Mouse (Mus musculus) embryonic facial prominence, embryonic 15.5 days (tissue): ENCODE measurements around the gene Fli1. TPM values are rescaled to one million over a fixed set of nuclear protein-coding genes. Genes with fewer than 3 reads are reported as not detected.

ENCODE experiments used
- ATAC-seq: fragments of 200-750 bp; cut with Nextera tagmentation; 2 replicates; pipeline ENCODE4 v1.8.0; 2017; ENCODE audit warnings: low read depth, moderate TSS enrichment; ENCODE audit not compliant: insufficient number of reproducible peaks, low FRiP score, low TSS enrichment
- H3K27ac ChIP-seq: fragments of 300-500 bp; sonication (generic); replicated peaks from 2 replicates; pipeline ENCODE4 v1.5.1; 2015; ENCODE audit warnings: mild to moderate bottlenecking, inconsistent platforms
- H3K27me3 ChIP-seq: fragments of 300-500 bp; sonication (generic); 2 replicates; pipeline ENCODE4 v1.6.1; 2015; ENCODE audit warnings: inconsistent platforms
- H3K36me3 ChIP-seq: fragments of 300-500 bp; sonication (generic); 2 replicates; pipeline ENCODE4 v1.6.1; 2015; ENCODE audit warnings: mild to moderate bottlenecking, inconsistent platforms
- H3K4me1 ChIP-seq: fragments of 300-500 bp; sonication (generic); 2 replicates; pipeline ENCODE4 v1.6.1; 2015; ENCODE audit warnings: inconsistent platforms
- H3K4me2 ChIP-seq: fragments of 300-500 bp; sonication (generic); replicated peaks from 2 replicates; pipeline ENCODE4 v1.6.1; 2015; ENCODE audit warnings: mild to moderate bottlenecking, inconsistent platforms
- H3K4me3 ChIP-seq: fragments of 300-500 bp; sonication (generic); replicated peaks from 2 replicates; pipeline ENCODE4 v1.5.1; 2015; ENCODE audit warnings: mild to moderate bottlenecking, inconsistent platforms
- H3K9ac ChIP-seq: fragments of 300-500 bp; sonication (generic); 2 replicates; pipeline ENCODE4 v1.6.1; 2015; ENCODE audit warnings: inconsistent platforms
- H3K9me3 ChIP-seq: fragments of 300-500 bp; sonication (generic); replicated peaks from 2 replicates; pipeline ENCODE4 v1.6.1; 2016; ENCODE audit warnings: inconsistent platforms
- WGBS: fragments of 180-500 bp; shearing (Covaris S2); methylation state at CpG from one replicate; pipeline ENCODE4 v1.1.7; 2015; 5-methylcytosine and 5-hydroxymethylcytosine counted together
- polyA plus RNA-seq: library from polyadenylated mRNA; unstranded; fragments of >200 nt; fragmentation: Nextera tagmentation; extraction: Ambion mirVana; gene quantifications from 2 replicates; pipeline ENCODE4 v1.2.1, GENCODE M21; 2015

Fli1 gene
- polyA plus RNA-seq, 1 experiment from 2014 or later: 18.2 TPM

GRCm38 (mm10) chr9:32538124-32538523 lies 4.5 kb downstream of the Fli1 start:
- Histone ChIP-seq H3K27ac (no peak overlapping the region), H3K4me1 (peaks cover 23% of the 10 kb centered on the region), H3K27me3 (peaks cover 28% of the 10 kb centered on the region), H3K36me3 (no peaks in the 10 kb centered on the region), H3K9me3 (no peaks in the 10 kb centered on the region), H3K9ac (no peak overlapping the region), H3K4me3 (no peak overlapping the region), H3K4me2 (no peak overlapping the region)
- ATAC-seq: no peak
- WGBS: 77% methylated on average over 5 of the region's 5 CpGs

GRCm38 (mm10) chr9:32537706-32538105 lies 5.0 kb downstream of the Fli1 start:
- Histone ChIP-seq H3K4me3 (no peak overlapping the region), H3K9ac (no peak overlapping the region), H3K36me3 (no peaks in the 10 kb centered on the region), H3K4me2 (no peak overlapping the region), H3K4me1 (peaks cover 18% of the 10 kb centered on the region), H3K27ac (no peak overlapping the region), H3K9me3 (no peaks in the 10 kb centered on the region), H3K27me3 (peaks cover 23% of the 10 kb centered on the region)
- ATAC-seq: no peak
- 68% methylated on average over 6 of the region's 6 CpGs for WGBS

DNA sequence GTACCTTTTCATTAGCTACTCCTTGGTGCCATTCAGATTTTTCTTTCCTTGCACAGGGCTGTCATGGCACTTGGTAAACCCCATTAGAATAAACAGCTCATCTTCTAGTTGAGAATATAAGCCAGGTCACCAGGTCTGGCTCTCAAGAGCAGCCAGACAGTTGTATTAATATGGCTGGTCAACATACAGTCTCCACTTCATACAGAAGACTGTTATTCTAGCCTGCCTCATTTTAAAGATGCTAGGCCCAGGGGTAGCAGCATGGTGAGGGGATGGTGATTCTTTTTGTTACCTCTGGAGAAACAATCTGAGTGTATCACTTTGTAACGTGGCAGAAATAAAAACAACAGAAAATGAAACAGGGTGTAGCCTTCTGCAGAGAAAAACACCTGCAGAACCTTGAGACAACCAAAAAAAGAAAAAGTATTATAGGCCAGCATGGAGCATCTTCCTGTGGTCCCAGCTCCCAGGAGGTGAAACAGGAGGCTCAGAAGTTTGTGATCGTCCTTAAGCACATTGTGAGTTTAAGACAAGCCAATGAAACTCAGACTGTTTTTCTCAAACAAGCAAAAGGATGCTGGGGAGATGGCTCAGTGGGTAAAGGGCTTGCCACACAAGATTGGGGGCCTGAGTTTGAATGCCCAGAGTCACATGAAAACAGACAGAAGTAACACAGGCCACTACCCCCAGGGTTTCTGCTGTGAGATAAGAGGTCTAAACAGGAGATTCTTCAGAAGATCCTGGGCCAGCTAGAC lies 7.3 kb downstream of the Fli1 start:
- H3K27me3 ChIP-seq: peaks cover 11% of the 10 kb centered on the region; the same call in 1 of the 2 replicates
- H3K36me3 ChIP-seq: no peaks in the 10 kb centered on the region
- no peak overlapping the region for H3K4me2 ChIP-seq
- no peaks in the 10 kb centered on the region for H3K9me3 ChIP-seq
- H3K9ac ChIP-seq: no peak overlapping the region
- 64% methylated on average over 2 of the region's 2 CpGs for WGBS
- H3K27ac ChIP-seq: no peak overlapping the region
- no peak overlapping the region for H3K4me3 ChIP-seq
- no peak for ATAC-seq
- peaks cover 5% of the 10 kb centered on the region; the same call in 1 of the 2 replicates for H3K4me1 ChIP-seq

- Histone ChIP-seq H3K36me3 (no peaks in the 10 kb centered on the region), H3K27ac (no peak overlapping the region), H3K9ac (no peak overlapping the region), H3K27me3 (peaks cover 2% of the 10 kb centered on the region; the same call in 1 of the 2 replicates), H3K9me3 (no peaks in the 10 kb centered on the region), H3K4me1 (no peaks in the 10 kb centered on the region), H3K4me3 (no peak overlapping the region), H3K4me2 (no peak overlapping the region)
- WGBS: 77% methylated on average over 11 of the region's 11 CpGs
- ATAC-seq: no peak
Measured at GRCm38 (mm10) chr9:32534025-32534615, 8.5 kb downstream of the Fli1 start.

DNA sequence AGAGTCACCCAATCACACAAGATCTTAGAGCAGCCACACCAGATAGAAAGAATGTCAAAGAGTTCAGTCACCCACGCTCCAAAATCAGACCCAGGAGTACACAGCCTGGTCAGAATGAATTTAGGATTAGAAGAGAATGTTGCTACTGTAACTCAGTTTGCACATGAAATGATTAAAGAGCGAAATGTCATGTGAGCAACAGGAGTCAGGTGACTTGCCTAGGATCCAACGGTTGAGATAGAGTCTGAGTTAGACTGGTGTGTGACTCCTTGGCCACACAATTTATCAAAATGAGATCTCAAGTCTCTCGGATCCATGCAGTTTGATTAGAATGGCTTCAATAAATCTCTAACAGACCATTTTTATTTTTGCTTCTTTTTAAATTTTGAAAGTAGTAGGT lies 11.1 kb downstream of the Fli1 start:
- Histone ChIP-seq H3K36me3 (no peaks in the 10 kb centered on the region), H3K9ac (no peak overlapping the region), H3K27me3 (no peaks in the 10 kb centered on the region), H3K9me3 (no peaks in the 10 kb centered on the region), H3K4me3 (no peak overlapping the region), H3K4me1 (no peaks in the 10 kb centered on the region), H3K4me2 (no peak overlapping the region), H3K27ac (no peak overlapping the region)
- 83% methylated on average over 4 of the region's 4 CpGs for whole genome bisulfite sequencing
- ATAC-seq: no peak

DNA sequence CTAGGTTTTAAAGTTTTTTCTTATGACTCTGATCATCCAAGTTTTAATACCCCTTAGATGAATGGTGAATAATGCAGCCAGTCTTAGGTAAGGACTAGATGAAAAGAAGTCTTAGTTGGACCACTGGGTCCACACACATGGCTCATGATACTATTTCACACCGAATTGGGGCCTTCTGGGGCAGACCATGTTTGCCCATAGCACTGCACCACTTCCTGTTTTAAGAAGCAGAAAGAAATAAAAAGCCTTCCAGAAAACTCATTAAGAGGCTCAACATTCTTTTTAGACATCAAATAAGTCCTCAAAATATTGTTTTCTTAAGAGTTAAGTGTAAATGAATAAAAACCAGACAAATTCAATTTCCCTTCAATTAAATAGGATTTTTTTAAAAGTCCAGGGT lies 11.7 kb downstream of the Fli1 start:
- Histone ChIP-seq H3K4me2 (no peak overlapping the region), H3K9ac (no peak overlapping the region), H3K4me3 (no peak overlapping the region), H3K27me3 (no peaks in the 10 kb centered on the region), H3K36me3 (no peaks in the 10 kb centered on the region), H3K9me3 (no peaks in the 10 kb centered on the region), H3K27ac (no peak overlapping the region), H3K4me1 (no peaks in the 10 kb centered on the region)
- no peak for ATAC-seq
- 61% methylated on average over 1 of the region's 1 CpGs for WGBS

GRCm38 (mm10) chr9:32530188-32530587 lies 12.5 kb downstream of the Fli1 start:
- Histone ChIP-seq H3K9me3 (no peaks in the 10 kb centered on the region), H3K9ac (no peak overlapping the region), H3K4me1 (no peaks in the 10 kb centered on the region), H3K36me3 (no peaks in the 10 kb centered on the region), H3K27ac (no peak overlapping the region), H3K27me3 (no peaks in the 10 kb centered on the region), H3K4me3 (no peak overlapping the region), H3K4me2 (no peak overlapping the region)
- no peak for ATAC-seq
- WGBS: 73% methylated on average over 5 of the region's 5 CpGs

DNA sequence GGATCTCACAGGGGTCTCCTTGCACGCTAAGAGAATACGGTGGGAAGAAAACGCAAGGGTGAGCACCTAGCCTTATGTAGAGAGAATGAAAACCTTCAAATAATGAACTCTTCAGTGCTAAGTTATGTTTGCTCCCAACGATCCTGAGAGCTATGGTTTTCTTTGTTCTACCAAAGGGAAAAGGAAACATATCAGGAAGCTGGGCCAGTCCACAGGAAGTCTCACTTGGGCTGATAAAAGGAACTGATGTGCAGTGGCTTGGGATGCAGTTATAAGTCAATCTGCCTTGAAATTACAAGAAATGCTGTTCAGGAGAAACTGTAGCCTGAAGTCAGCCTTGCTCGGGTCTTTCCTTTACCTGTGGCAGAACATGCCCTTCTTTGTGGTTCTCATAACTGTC lies 13.1 kb downstream of the Fli1 start:
- Histone ChIP-seq H3K4me1 (no peaks in the 10 kb centered on the region), H3K27me3 (no peaks in the 10 kb centered on the region), H3K4me3 (no peak overlapping the region), H3K4me2 (no peak overlapping the region), H3K9ac (no peak overlapping the region), H3K9me3 (no peaks in the 10 kb centered on the region), H3K27ac (no peak overlapping the region), H3K36me3 (no peaks in the 10 kb centered on the region)
- no peak for ATAC-seq
- WGBS: 81% methylated on average over 5 of the region's 5 CpGs

- Histone ChIP-seq H3K27me3 (no peaks in the 10 kb centered on the region), H3K4me3 (no peak overlapping the region), H3K27ac (no peak overlapping the region), H3K4me2 (no peak overlapping the region), H3K9ac (no peak overlapping the region), H3K36me3 (no peaks in the 10 kb centered on the region), H3K4me1 (no peaks in the 10 kb centered on the region), H3K9me3 (no peaks in the 10 kb centered on the region)
- no peak for ATAC-seq
- 91% methylated on average over 7 of the region's 7 CpGs for WGBS
Measured at GRCm38 (mm10) chr9:32527329-32527728, 15.3 kb downstream of the Fli1 start.

DNA sequence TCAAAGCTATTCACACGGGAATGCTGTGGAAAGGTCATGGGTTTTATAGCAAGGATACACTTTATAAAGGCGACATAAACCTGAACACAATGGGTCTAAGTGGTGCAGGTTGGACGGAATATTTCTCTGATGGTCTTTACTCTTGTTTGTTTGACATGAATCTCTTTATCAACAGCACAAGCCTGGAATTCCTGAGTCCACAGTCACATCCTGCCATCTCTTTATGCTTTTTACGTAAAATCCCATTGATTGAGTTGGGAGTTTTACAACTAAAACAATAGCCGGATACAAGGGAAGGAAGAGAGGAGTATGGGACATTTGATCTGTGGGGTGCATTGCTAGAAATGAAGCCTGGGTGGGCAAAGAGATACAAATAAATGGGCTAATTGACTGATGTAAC lies 16.9 kb downstream of the Fli1 start:
- Histone ChIP-seq H3K27ac (no peak overlapping the region), H3K4me3 (no peak overlapping the region)
- WGBS: 80% methylated on average over 5 of the region's 5 CpGs

GRCm38 (mm10) chr9:32522536-32523245 lies 20.0 kb downstream of the Fli1 start:
- no peaks in the 10 kb centered on the region for H3K9me3 ChIP-seq
- 49% methylated on average over 2 of the region's 2 CpGs for WGBS
- peaks cover 15% of the 10 kb centered on the region for H3K4me1 ChIP-seq
- no peak overlapping the region for H3K4me2 ChIP-seq
- no peaks in the 10 kb centered on the region for H3K36me3 ChIP-seq
- no peak overlapping the region for H3K27ac ChIP-seq
- no peak overlapping the region for H3K9ac ChIP-seq
- no peaks in the 10 kb centered on the region for H3K27me3 ChIP-seq
- no peak for ATAC-seq
- H3K4me3 ChIP-seq: no peak overlapping the region

More for the DNA sequence above, 16.9 kb downstream of the Fli1 start:
- Histone ChIP-seq H3K36me3 (no peaks in the 10 kb centered on the region), H3K4me2 (no peak overlapping the region), H3K4me1 (no peaks in the 10 kb centered on the region), H3K9me3 (no peaks in the 10 kb centered on the region), H3K27me3 (no peaks in the 10 kb centered on the region), H3K9ac (no peak overlapping the region)
- no peak for ATAC-seq
